Mouse (Mus musculus): Measurements from ENCODE around the gene Ccdc92b. TPM values are rescaled to one million over a fixed set of nuclear protein-coding genes. Genes with fewer than 3 reads are reported as not detected.

The Ccdc92b gene
- total and polyA plus RNA-seq, 3 experiments: not detected

DNA sequence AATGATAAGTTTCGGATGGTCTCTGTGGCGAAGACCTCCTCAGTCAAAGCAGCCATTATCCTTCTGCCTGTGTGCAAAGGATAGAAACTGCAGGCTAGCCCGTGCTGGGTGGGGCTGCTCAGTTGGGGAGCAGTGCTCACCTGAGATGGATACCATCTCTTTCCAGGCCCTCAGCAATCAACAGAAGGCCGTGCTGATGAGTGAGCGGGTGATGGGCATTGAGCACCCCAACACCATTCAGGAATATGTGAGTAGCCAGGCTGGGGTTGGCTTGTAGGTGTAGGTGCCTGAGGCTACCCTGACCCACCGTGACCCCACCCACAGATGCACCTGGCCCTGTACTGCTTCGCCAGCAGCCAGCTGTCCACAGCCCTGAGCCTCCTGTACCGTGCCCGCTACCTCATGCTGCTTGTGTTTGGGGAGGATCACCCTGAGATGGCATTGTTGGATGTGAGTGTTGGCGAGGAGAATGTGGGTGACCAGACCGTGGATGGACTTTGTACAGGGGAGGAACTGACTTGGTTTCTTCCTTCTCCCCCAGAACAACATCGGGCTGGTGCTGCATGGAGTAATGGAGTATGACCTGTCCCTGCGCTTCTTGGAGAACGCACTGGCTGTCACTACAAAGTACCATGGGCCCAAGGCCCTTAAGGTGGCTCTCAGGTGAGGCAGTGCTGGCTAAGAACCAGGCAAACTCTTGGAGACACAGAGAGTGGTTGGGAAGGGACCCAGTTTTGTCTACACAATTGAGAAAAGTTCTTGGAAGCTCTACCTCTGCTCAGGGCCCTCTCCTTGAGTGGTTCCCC, 47.6 kb downstream of the Ccdc92b start:
- Histone ChIP-seq H3K4me1 (ENCODE audit: control insufficient read depth in 1 of 2, insufficient read depth in 2 of 2) (no peaks in the 10 kb centered on the region), H3K27ac (ENCODE audit: insufficient read depth, low read depth) (no peak overlapping the region), H3K36me3 (replicated peaks in 1 of 2; ENCODE audit: control insufficient read depth in 1 of 2, insufficient read depth in 1 of 2, low read length in 1 of 2) (peaks cover 80 to 98% of the 10 kb centered on the region in 2 experiments), H3K27me3 (replicated peaks) (no peaks in the 10 kb centered on the region), H3K9ac (ENCODE audit: insufficient read depth, low read depth) (no peak overlapping the region), H3K4me3 (replicated peaks in 1 of 3; ENCODE audit: low read depth in 2 of 3, low read length in 2 of 3, poor library complexity in 1 of 3) (no peak overlapping the region), H3K79me2 (replicated peaks; ENCODE audit: control insufficient read depth, extremely low read depth, insufficient read depth, poor library complexity, severe bottlenecking) (no peaks in the 10 kb centered on the region), H3K9me3 (replicated peaks; ENCODE audit: low read length) (no peaks in the 10 kb centered on the region), H3K4me2 (ENCODE audit: insufficient read depth, low read depth, poor library complexity, severe bottlenecking) (no peak overlapping the region)
- TF ChIP-seq CHD2 (IDR thresholded peaks at IDR 0.05; ENCODE audit: low read length) (no peak), UBTF (IDR thresholded peaks at IDR 0.05; ENCODE audit: low read depth, low read length) (no peak), ELF1 (IDR thresholded peaks at IDR 0.05; ENCODE audit: low read depth, low read length) (no peak), USF2 (conservative IDR thresholded peaks at IDR 0.05; ENCODE audit: low read depth, low read length) (no peak), MYC (IDR thresholded peaks at IDR 0.05; ENCODE audit: low read depth, low read length) (no peak), EP300 (IDR thresholded peaks at IDR 0.05; ENCODE audit: low read length) (no peak), ZKSCAN1 (IDR thresholded peaks at IDR 0.05; ENCODE audit: borderline replicate concordance, low read depth, low read length) (no peak), CTCF (conservative IDR thresholded peaks at IDR 0.05 in 1 of 2, IDR thresholded peaks at IDR 0.05 in 1 of 2; ENCODE audit: low read depth in 2 of 2, low read length in 2 of 2) (no peak), ZMIZ1 (IDR thresholded peaks at IDR 0.05; ENCODE audit: low read depth, low read length) (no peak), PAX5 (IDR thresholded peaks at IDR 0.05; ENCODE audit: low read length) (no peak), SIN3A (IDR thresholded peaks at IDR 0.05; ENCODE audit: low read length) (no peak)
- in situ Hi-C loops (cut with MboI; ENCODE audit: low pct_ligation_motif_present, low pct_unique_long_range_greater_than_20kb, low sequenced_read_pairs): no loop called here
- dilution Hi-C loops (cut with MboI; ENCODE audit: extremely low pct_ligation_motif_present, extremely low pct_unique_long_range_greater_than_20kb, low sequenced_read_pairs): no loop called here
- no peak for DNase-seq (ENCODE audit: extremely low read depth)

DNA sequence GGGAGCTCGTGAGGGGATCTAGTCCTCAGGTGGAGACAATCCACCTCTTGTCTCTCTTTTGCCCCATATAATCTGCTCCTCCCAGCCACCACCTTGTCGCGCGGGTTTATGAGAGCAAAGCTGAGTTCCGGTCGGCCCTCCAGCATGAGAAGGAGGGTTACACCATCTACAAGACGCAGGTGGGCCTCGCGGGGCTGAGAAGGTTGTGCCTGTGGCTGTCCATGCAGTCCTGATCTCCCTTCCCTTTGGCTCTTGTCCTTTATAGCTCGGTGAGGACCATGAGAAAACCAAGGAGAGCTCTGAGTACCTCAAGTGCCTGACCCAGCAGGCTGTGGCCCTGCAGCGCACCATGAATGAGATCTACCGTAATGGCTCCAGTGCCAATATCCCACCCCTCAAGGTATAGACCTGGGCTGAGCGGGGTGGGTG, 48.2 kb downstream of the Ccdc92b start:
- DNase-seq (ENCODE audit: extremely low read depth): no peak
- dilution Hi-C loops (cut with MboI; ENCODE audit: extremely low pct_ligation_motif_present, extremely low pct_unique_long_range_greater_than_20kb, low sequenced_read_pairs): no loop called here
- Histone ChIP-seq H3K9ac (ENCODE audit: insufficient read depth, low read depth) (no peak overlapping the region), H3K27ac (ENCODE audit: insufficient read depth, low read depth) (no peak overlapping the region), H3K36me3 (replicated peaks in 1 of 2; ENCODE audit: control insufficient read depth in 1 of 2, insufficient read depth in 1 of 2, low read length in 1 of 2) (peaks cover 74 to 95% of the 10 kb centered on the region in 2 experiments), H3K4me3 (replicated peaks in 1 of 3; ENCODE audit: low read depth in 2 of 3, low read length in 2 of 3, poor library complexity in 1 of 3) (no peak overlapping the region), H3K4me1 (ENCODE audit: control insufficient read depth in 1 of 2, insufficient read depth in 2 of 2) (no peaks in the 10 kb centered on the region), H3K4me2 (ENCODE audit: insufficient read depth, low read depth, poor library complexity, severe bottlenecking) (no peak overlapping the region), H3K79me2 (replicated peaks; ENCODE audit: control insufficient read depth, extremely low read depth, insufficient read depth, poor library complexity, severe bottlenecking) (no peaks in the 10 kb centered on the region), H3K9me3 (replicated peaks; ENCODE audit: low read length) (no peaks in the 10 kb centered on the region), H3K27me3 (replicated peaks) (no peaks in the 10 kb centered on the region)
- TF ChIP-seq NRF1 (IDR thresholded peaks at IDR 0.05; ENCODE audit: low read depth, low read length) (no peak), ETS1 (conservative IDR thresholded peaks at IDR 0.05; ENCODE audit: low read depth, low read length) (no peak), PAX5 (IDR thresholded peaks at IDR 0.05; ENCODE audit: low read length) (no peak), RAD21 (IDR thresholded peaks at IDR 0.05; ENCODE audit: low read depth, low read length) (no peak)
- in situ Hi-C loops (cut with MboI; ENCODE audit: low pct_ligation_motif_present, low pct_unique_long_range_greater_than_20kb, low sequenced_read_pairs): no loop called here

Measured in CH12.LX (cell line).